Mouse (Mus musculus) brain, embryonic 14.5 days (tissue): ENCODE results near the gene Rcn3.

ENCODE experiments used
- CTCF ChIP-seq: fragments of 200-500 bp; IDR thresholded peaks from 2 replicates; pipeline ENCODE4 v1.5.1; 2012; ENCODE audit warnings: inconsistent platforms, mild to moderate bottlenecking, moderate library complexity, borderline replicate concordance; ENCODE audit not compliant: insufficient read depth, insufficient read length; ENCODE audit errors: extremely low read depth
- POLR2A ChIP-seq: fragments of 200-500 bp; IDR thresholded peaks from 2 replicates; pipeline ENCODE4 v1.6.1; 2012; ENCODE audit warnings: mild to moderate bottlenecking, inconsistent platforms, borderline replicate concordance; ENCODE audit not compliant: poor library complexity, insufficient read depth, insufficient read length, severe bottlenecking; ENCODE audit errors: extremely low read depth

DNA sequence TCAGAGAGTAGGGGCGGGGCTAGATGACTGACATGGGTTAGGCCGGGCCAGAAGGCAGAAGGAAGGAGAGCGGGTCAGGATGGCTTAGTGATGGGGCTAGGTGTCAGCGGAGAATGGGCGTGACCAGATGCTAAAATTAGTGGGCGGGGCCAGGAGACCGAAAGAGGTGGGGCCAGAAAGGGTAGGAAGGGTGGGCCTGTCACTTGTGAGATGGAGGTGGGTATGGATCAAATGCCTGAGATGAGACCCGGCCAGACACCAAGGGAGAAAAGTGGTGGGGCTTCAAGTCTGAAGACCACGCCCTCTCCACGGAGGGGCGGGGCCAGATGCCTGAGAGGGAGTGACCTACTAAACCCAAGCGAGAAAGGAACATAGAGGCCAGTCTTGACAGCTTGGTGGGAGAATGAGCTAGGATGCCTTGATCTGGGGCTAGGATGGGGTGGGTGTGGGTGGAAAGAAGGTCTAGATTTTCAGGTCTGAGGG is 42.6 kb upstream of the Rcn3 start:
- no peak for TF ChIP-seq POLR2A
- no peak for TF ChIP-seq CTCF
